Mouse (Mus musculus) brain, embryonic 14.5 days (tissue): Measurements from ENCODE around the gene Zfp566.
A peak's percentile ranks its signal among the peaks of the same experiment; 100 is the strongest.

Experiments used
- CTCF ChIP-seq: fragments of 200-500 bp; IDR thresholded peaks from 2 replicates; pipeline ENCODE4 v1.5.1; 2012; ENCODE audit warnings: inconsistent platforms, mild to moderate bottlenecking, moderate library complexity, borderline replicate concordance; ENCODE audit not compliant: insufficient read depth, insufficient read length; ENCODE audit errors: extremely low read depth
- POLR2A ChIP-seq: fragments of 200-500 bp; IDR thresholded peaks from 2 replicates; pipeline ENCODE4 v1.6.1; 2012; ENCODE audit warnings: mild to moderate bottlenecking, inconsistent platforms, borderline replicate concordance; ENCODE audit not compliant: poor library complexity, insufficient read depth, insufficient read length, severe bottlenecking; ENCODE audit errors: extremely low read depth

- TF ChIP-seq CTCF (peak; percentile 42; the same call in 1 of the 2 replicates), POLR2A (no peak)
Measured at GRCm38 (mm10) chr7:30062478-30062877, 27.8 kb downstream of the Zfp566 start.
